Mouse (Mus musculus): ENCODE measurements around the gene Fam241b.
A peak's percentile ranks its signal among the peaks of the same experiment; 100 is the strongest.

Gene Fam241b

GRCm38 (mm10) chr10:62143820-62144219 lies at the start of gene Fam241b:
Fam241b (minus strand) TSS chr10:62143920.
- no peak for DNase-seq (ENCODE audit: low read depth, low spot score)

GRCm38 (mm10) chr10:62192701-62193157 lies 49.0 kb upstream of the Fam241b start:
- DNase-seq (ENCODE audit: low read depth, low spot score): no peak

- no peak for DNase-seq (ENCODE audit: low read depth, low spot score)
Observed at GRCm38 (mm10) chr10:62190821-62191220, 47.1 kb upstream of the Fam241b start.

- DNase-seq (ENCODE audit: low read depth, low spot score): no peak
Observed at GRCm38 (mm10) chr10:62189910-62190309, 46.2 kb upstream of the Fam241b start.

GRCm38 (mm10) chr10:62189303-62189702 lies 45.6 kb upstream of the Fam241b start:
- DNase-seq (ENCODE audit: low read depth, low spot score): no peak

GRCm38 (mm10) chr10:62186882-62187281 lies 43.2 kb upstream of the Fam241b start:
- peak; percentile 77 for DNase-seq (ENCODE audit: low read depth, low spot score)

GRCm38 (mm10) chr10:62183053-62183452 lies 39.3 kb upstream of the Fam241b start:
- DNase-seq (ENCODE audit: low read depth, low spot score): peak; percentile 97

GRCm38 (mm10) chr10:62182471-62183014 lies 38.8 kb upstream of the Fam241b start:
- DNase-seq (ENCODE audit: low read depth, low spot score): no peak

GRCm38 (mm10) chr10:62181701-62182100 lies 38.0 kb upstream of the Fam241b start:
- no peak for DNase-seq (ENCODE audit: low read depth, low spot score)

GRCm38 (mm10) chr10:62179944-62180343 lies 36.2 kb upstream of the Fam241b start:
- DNase-seq (ENCODE audit: low read depth, low spot score): no peak

GRCm38 (mm10) chr10:62174533-62175313 lies 31.0 kb upstream of the Fam241b start:
- DNase-seq (ENCODE audit: low read depth, low spot score): peak; percentile 77

GRCm38 (mm10) chr10:62173941-62174448 lies 30.3 kb upstream of the Fam241b start:
- peak; percentile 26 for DNase-seq (ENCODE audit: low read depth, low spot score)

- DNase-seq (ENCODE audit: low read depth, low spot score): peak; percentile 49
Observed at GRCm38 (mm10) chr10:62172841-62173553, 29.3 kb upstream of the Fam241b start.

GRCm38 (mm10) chr10:62162410-62162809 lies 18.7 kb upstream of the Fam241b start:
- DNase-seq (ENCODE audit: low read depth, low spot score): no peak

GRCm38 (mm10) chr10:62149929-62150328 lies 6.2 kb upstream of the Fam241b start:
- no peak for DNase-seq (ENCODE audit: low read depth, low spot score)

- DNase-seq (ENCODE audit: low read depth, low spot score): no peak
Observed at GRCm38 (mm10) chr10:62147466-62148248, 3.9 kb upstream of the Fam241b start.

- peak; percentile 80 for DNase-seq (ENCODE audit: low read depth, low spot score)
Observed at GRCm38 (mm10) chr10:62145957-62146356, 2.2 kb upstream of the Fam241b start.

GRCm38 (mm10) chr10:62138040-62138439 lies 5.7 kb downstream of the Fam241b start:
- peak; percentile 74 for DNase-seq (ENCODE audit: low read depth, low spot score)

- no peak for DNase-seq (ENCODE audit: low read depth, low spot score)
Observed at GRCm38 (mm10) chr10:62137150-62137549, 6.6 kb downstream of the Fam241b start.

- DNase-seq (ENCODE audit: low read depth, low spot score): no peak
Observed at GRCm38 (mm10) chr10:62135696-62136470, 7.8 kb downstream of the Fam241b start.

All from mesoderm, embryonic 11.5 days (tissue).